Mouse (Mus musculus) C2C12 (cell line): ENCODE measurements at regions not wholly inside any gene's neighbourhood (a gene's known extent, or its start where the extent isn't known, plus 50 kb on each side); places are given as distances from the start of the nearest gene placed in this dataset.

Experiments
- CEBPB ChIP-seq: IDR thresholded peaks from one replicate; pipeline ENCODE4 v1.6.1; 2011; ENCODE audit warnings: low read depth, mild to moderate bottlenecking, control low read depth, moderate library complexity
- CTCF ChIP-seq: IDR thresholded peaks from one replicate; pipeline ENCODE4 v1.5.1; 2011; ENCODE audit not compliant: control insufficient read depth, insufficient read depth, insufficient read length
- FOSL1 ChIP-seq: IDR thresholded peaks from one replicate; pipeline ENCODE4 v1.8.0; 2011; ENCODE audit warnings: mild to moderate bottlenecking, low read length; ENCODE audit not compliant: poor library complexity, insufficient read depth, severe bottlenecking
- MAX ChIP-seq: IDR thresholded peaks from one replicate; pipeline ENCODE4 v1.6.1; 2011; ENCODE audit warnings: mild to moderate bottlenecking, control low read depth
- MYOD1 ChIP-seq: IDR thresholded peaks from one replicate; pipeline ENCODE4 v1.6.1; 2011; ENCODE audit warnings: low read depth; ENCODE audit not compliant: control insufficient read depth, insufficient read length
- USF1 ChIP-seq: IDR thresholded peaks from one replicate; pipeline ENCODE4 v1.6.1; 2011; ENCODE audit warnings: low read depth, mild to moderate bottlenecking, control low read depth, moderate library complexity

GRCm38 (mm10) chr17:10073301-10073700, 246.4 kb downstream of the Qk start:
- TF ChIP-seq CTCF, result no peak
- no peak for TF ChIP-seq MAX
- no peak for TF ChIP-seq MYOD1
- no peak for TF ChIP-seq FOSL1
- no peak for TF ChIP-seq CEBPB
- TF ChIP-seq USF1, result no peak
